Mouse (Mus musculus): Measurements from ENCODE around the gene Chfr. TPM values are rescaled to one million over a fixed set of nuclear protein-coding genes. Genes with fewer than 3 reads are reported as not detected.

The Chfr gene
- polyA plus RNA-seq (2015; fragmentation: Illumina TruSeq; extraction: RNeasy Lipid Tissue Mini Kit (QIAGEN cat#74804); ENCODE audit: low read depth, low replicate concordance) = 38.1 TPM

GRCm38 (mm10) chr5:110135293-110136086, at the start of gene Chfr:
Gene Chfr (plus strand): TSS chr5:110135842.

GRCm38 (mm10) chr5:110094030-110094846, 41.4 kb upstream of the Chfr start, which contains the start of gene Gm35315:
Gene Gm35315 (minus strand): TSS chr5:110094420.

GRCm38 (mm10) chr5:110099656-110100580, 35.7 kb upstream of the Chfr start, which contains the start of gene Plcxd1:
Gene Plcxd1 (plus strand): TSS chr5:110099969.

GRCm38 (mm10) chr5:110107581-110108304, 27.9 kb upstream of the Chfr start, which contains the start of gene Gtpbp6:
Gene Gtpbp6 (minus strand): TSS chr5:110108197.

GRCm38 (mm10) chr5:110109991-110110441, 25.6 kb upstream of the Chfr start, which contains the start of gene Zfp605:
Gene Zfp605 (plus strand): TSS chr5:110110092.

GRCm38 (mm10) chr5:110176362-110177020, 40.8 kb downstream of the Chfr start, which contains the start of gene Golga3:
Gene Golga3 (plus strand): TSS chr5:110176701.

Other genes starting within 250 kb of the Chfr start
- 47.5 TPM for gene Gm15446, start 212.4 kb upstream of the Chfr start, polyA plus RNA-seq (2015; fragmentation: Illumina TruSeq; extraction: RNeasy Lipid Tissue Mini Kit (QIAGEN cat#74804); ENCODE audit: low read depth, low replicate concordance)
- gene Zfp932, start 139.3 kb upstream of the Chfr start, polyA plus RNA-seq (2015; fragmentation: Illumina TruSeq; extraction: RNeasy Lipid Tissue Mini Kit (QIAGEN cat#74804); ENCODE audit: low read depth, low replicate concordance) = 66.6 TPM
- gene Gm17655, start 63.3 kb upstream of the Chfr start, polyA plus RNA-seq (2015; fragmentation: Illumina TruSeq; extraction: RNeasy Lipid Tissue Mini Kit (QIAGEN cat#74804); ENCODE audit: low read depth, low replicate concordance) = 6.9 TPM
- 0.45 TPM for gene Gm35315, start 41.4 kb upstream of the Chfr start, polyA plus RNA-seq (2015; fragmentation: Illumina TruSeq; extraction: RNeasy Lipid Tissue Mini Kit (QIAGEN cat#74804); ENCODE audit: low read depth, low replicate concordance)
- 15.2 TPM for gene Plcxd1, start 35.9 kb upstream of the Chfr start, polyA plus RNA-seq (2015; fragmentation: Illumina TruSeq; extraction: RNeasy Lipid Tissue Mini Kit (QIAGEN cat#74804); ENCODE audit: low read depth, low replicate concordance)
- gene Gtpbp6, start 27.6 kb upstream of the Chfr start, polyA plus RNA-seq (2015; fragmentation: Illumina TruSeq; extraction: RNeasy Lipid Tissue Mini Kit (QIAGEN cat#74804); ENCODE audit: low read depth, low replicate concordance) = 54.8 TPM
- 12.0 TPM for gene Zfp605, start 25.8 kb upstream of the Chfr start, polyA plus RNA-seq (2015; fragmentation: Illumina TruSeq; extraction: RNeasy Lipid Tissue Mini Kit (QIAGEN cat#74804); ENCODE audit: low read depth, low replicate concordance)
- gene Golga3, start 40.9 kb downstream of the Chfr start, polyA plus RNA-seq (2015; fragmentation: Illumina TruSeq; extraction: RNeasy Lipid Tissue Mini Kit (QIAGEN cat#74804); ENCODE audit: low read depth, low replicate concordance) = 21.9 TPM
- gene Ankle2, start 95.2 kb downstream of the Chfr start, polyA plus RNA-seq (2015; fragmentation: Illumina TruSeq; extraction: RNeasy Lipid Tissue Mini Kit (QIAGEN cat#74804); ENCODE audit: low read depth, low replicate concordance) = 21.4 TPM
- gene Pgam5, start 134.1 kb downstream of the Chfr start, polyA plus RNA-seq (2015; fragmentation: Illumina TruSeq; extraction: RNeasy Lipid Tissue Mini Kit (QIAGEN cat#74804); ENCODE audit: low read depth, low replicate concordance) = 71.7 TPM
- 11.1 TPM for gene Pxmp2, start 150.3 kb downstream of the Chfr start, polyA plus RNA-seq (2015; fragmentation: Illumina TruSeq; extraction: RNeasy Lipid Tissue Mini Kit (QIAGEN cat#74804); ENCODE audit: low read depth, low replicate concordance)
- gene Pole, start 150.5 kb downstream of the Chfr start, polyA plus RNA-seq (2015; fragmentation: Illumina TruSeq; extraction: RNeasy Lipid Tissue Mini Kit (QIAGEN cat#74804); ENCODE audit: low read depth, low replicate concordance) = 0.88 TPM
- gene P2rx2, start 207.4 kb downstream of the Chfr start, polyA plus RNA-seq (2015; fragmentation: Illumina TruSeq; extraction: RNeasy Lipid Tissue Mini Kit (QIAGEN cat#74804); ENCODE audit: low read depth, low replicate concordance) = 0.25 TPM
- gene Lrcol1, start 208.9 kb downstream of the Chfr start, polyA plus RNA-seq (2015; fragmentation: Illumina TruSeq; extraction: RNeasy Lipid Tissue Mini Kit (QIAGEN cat#74804); ENCODE audit: low read depth, low replicate concordance) = not detected